Mouse (Mus musculus) kidney, postnatal 14 days (tissue): ENCODE results near the gene Rpl27a.
A peak's percentile ranks its signal among the peaks of the same experiment; 100 is the strongest.

Experiments
- DNase-seq: peaks from one replicate; pipeline ENCODE4 v3.0.0; 2022; ENCODE audit warnings: mixed read lengths

The Rpl27a gene

DNA sequence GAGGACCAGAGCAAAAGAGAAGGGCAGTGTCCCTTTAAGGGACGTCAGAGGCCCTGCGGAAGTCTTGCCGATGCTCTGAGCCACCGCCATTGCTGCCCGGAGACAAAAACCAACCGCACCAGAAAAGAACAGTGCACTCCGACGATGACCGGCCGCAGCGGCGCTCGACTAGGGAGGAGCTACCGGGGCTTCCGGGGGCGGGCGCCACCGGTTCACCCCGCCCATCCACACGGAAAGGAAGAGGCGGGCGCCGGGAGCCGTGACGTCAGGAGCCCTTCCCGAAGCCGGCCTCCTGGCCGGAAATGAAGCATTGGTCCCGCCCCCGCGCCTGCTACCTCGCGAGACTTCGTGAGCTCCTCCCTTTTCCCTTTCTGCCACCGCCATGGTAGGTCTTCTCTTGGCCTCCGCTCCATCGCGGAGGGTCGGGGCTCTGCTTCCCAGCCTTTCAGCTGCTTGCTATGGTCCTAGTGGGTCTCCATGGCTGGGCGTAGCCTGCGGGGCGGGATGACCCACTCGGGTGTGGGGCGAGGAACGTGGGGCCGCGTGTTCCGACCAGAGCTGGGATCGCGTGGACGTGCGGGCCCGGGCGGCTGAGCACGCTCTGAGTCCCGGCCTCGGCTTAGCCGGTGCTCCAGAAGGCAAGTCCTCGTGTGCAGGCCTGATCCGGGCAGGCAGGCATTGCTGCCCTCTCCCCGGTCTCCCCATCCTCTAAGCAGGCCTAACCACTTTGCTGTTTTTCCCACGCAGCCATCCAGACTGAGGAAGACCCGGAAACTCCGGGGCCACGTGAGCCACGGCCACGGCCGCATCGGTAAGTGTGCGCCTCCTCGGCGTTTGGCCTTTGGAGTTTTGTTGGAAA lies at the start of gene Rpl27a:
Gene Rpl27a, plus strand, starts transcription at position 310 of the 859 bp plus-strand sequence.
- peak; percentile 99 for DNase-seq

DNA sequence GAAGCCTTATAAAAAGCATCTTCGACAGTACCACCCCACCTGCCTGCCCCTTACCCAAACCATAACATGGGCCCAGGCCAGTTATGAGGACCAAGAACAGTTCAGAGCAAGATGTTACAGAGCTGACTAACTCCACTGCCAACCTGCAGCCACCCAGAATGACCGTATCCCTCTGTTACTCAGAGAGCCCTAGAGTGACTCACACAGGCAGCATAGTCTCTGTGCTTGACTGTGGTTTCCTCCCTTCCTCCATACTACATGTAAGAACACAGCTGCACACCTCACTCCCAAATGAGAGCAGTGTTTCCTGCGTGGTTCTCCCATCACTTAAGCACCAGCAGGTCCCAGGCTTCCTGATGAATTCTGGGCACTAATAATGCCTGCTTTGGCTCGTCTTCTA lies 48.2 kb upstream of the Rpl27a start:
- no peak for DNase-seq

DNA sequence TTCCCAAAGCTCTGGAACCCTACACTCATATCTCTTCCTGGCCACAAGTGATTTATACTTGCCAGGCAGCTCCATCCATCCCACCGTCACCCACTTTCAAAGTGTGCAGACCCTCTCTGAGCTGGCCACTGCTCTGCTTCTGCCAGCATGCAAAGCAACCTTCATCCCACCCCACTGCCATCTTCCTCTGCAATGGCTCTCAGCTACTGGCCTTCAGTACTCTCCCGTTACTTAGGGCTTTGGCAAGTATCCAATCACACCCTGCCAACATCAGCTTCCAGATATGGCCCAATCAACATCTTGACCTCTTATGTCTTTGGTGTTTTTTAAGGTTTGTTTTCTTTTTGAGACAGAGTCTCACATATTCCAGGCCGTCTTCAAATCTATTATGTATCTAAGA lies 41.0 kb upstream of the Rpl27a start:
- DNase-seq: no peak

DNA sequence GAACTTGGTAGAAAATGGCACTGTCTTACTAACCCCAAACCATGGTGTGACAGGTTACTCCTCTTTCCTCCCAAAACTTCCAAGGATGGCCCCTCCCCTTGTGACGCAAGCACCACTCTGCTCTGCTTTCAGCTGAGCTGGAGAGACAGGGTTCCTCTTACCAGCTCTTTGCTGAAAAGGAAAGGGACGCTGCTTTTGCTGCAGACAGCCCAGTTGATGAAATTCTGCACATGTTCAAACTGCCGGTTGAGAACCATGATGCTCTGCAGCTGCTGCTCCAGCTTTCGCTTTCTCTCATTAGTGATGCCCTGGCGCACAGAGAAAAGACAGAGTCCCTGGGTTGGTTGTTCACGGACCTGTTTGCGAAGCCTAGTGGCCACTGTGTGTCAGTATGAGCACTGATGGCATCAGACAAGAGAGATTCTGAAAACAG lies 38.2 kb upstream of the Rpl27a start:
- peak; percentile 28 for DNase-seq

DNA sequence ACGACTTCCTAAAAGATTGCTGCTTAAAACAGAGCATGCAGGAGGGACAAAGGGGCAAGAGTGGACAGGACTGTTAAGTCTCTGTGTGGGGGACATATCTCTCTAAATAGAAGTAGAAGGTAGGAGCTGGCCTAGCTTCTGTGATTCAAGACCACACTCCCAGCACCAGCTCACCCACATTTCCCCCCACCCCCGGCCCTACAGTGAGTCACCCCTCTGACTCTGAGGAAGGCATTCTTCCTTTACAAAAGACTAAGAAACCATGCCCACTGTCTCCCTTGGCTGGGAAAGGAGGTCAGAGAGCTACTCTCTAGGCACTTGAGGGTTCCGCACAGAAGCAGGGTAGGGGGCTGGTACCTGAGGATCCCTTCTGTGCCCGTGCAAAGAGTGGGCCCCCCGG lies 34.7 kb upstream of the Rpl27a start:
- no peak for DNase-seq

DNA sequence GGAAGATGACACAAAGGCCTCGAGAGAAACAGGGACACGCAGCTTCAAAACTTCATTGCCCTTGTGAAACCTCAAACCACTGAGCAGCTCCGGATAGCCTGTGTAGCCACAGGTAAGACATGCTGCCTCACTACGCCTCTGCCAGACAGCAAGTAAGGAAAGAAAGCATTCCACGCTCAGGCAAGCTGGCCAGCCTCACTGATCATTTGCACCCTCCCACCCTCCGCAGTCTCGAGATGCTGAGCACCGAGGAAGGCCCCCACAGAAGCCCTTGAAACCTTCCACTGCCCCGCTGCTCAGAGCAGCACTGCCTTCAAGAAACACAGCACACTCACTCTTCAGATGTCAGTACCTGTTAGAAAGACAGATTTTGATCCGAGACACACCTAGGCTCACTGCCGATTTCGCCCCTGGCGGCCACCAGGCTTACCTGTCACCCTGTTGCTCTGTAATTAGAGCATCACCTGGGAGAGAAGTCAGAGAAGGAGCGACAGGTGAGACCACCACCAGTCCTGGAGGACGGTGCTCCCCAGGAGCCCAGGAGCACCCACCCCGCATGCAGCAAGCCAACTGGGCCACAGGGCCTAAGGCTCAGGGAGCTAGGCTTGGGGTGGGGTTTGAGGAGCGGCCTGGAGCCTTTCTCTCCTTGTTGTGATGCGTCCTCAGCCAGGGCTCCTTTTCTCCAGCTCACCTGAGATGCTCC lies 26.2 kb upstream of the Rpl27a start:
- no peak for DNase-seq

DNA sequence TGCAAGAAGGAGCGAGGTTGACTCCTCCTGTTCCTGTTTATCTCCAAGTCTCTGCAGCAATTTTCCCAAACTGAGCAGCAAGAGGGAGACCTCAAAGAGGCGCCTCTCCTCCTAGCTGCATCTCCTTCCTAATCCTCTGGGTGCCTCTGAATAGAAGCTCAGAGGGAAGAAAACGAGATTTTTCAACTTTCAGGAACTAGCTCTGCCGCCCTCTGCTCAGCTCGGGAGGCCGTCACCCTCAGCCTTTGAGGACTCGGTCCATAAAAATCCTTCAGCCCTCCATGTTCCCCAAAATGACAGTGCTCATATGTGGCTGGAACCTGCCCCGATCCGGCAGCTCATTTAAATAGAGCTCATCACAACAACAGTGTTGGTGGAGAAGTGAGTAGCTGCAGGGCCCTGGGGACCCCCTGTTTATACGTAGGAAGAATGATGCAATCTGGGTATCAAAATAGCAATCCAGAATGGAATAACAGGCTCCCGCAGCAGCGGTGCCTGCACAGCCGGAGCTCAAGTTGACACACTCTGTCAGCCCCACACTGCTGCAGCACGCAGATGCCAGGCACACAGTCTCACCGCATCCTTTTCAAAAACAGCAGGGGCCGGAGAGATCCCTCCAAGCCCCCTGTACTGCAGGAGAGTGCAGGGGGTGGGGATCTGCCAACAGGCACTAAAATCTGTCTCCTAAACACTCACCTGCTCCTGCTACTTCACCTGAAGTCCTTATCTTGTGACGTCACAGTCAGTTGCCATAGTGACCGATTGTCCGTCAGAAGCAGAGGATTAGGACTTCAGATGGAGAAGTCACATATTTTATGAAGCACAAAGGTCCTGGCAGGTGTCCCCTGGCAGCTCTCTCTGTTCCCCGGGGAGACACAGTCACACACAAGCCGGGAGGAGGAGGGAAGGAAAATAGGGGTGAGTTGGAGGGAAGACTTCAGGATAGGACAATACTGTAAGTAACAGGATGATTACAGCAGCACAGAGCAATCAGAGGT lies 25.3 kb upstream of the Rpl27a start:
- no peak for DNase-seq

- DNase-seq: no peak
These were observed 21.4 kb upstream of the Rpl27a start for GRCm38 (mm10) chr7:109497507-109497906.

- DNase-seq: no peak
These were observed 11.8 kb upstream of the Rpl27a start for GRCm38 (mm10) chr7:109507119-109507518.

DNA sequence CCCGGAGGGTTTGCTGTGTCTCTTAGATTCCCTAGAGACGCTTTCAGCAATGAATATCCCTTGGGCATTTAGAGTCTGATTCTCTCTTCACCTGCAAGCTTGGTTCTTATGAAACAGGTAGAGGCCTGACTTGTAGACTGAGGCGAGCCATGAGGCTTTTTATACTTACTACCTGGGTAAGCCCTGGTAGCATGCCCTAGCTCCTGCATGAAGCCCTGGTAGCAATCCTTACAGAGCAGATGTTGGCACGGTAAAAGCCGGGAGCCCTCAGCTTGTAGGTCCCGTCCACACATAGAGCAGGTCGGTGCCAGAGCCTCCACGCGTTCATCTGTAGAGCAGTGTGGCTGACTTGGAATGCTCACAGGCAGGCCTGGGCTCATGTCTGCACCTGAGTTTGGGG lies 11.4 kb upstream of the Rpl27a start:
- no peak for DNase-seq

DNA sequence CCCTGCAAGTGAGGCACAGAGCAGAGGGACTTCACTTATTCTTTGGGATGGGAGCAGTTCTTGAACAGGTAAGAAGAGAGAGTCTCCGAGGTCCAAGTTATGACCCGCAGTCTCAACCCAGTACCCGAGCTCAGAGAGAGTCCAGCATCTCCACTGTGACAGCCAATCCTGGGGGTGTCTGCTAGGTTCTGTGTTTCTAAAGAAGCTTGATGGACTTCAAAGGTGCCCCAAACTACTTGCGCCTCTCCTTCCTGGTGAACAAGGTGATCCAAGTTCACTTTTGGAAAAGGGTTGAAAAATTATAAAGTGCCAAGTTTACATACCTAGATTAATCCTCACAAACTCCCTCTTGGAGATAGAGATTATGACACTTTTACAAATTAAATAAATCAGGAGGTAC lies 10.9 kb upstream of the Rpl27a start, which contains the start of gene Trim66:
Gene Trim66, minus strand, starts transcription at position 101 of the 400 bp plus-strand sequence.
- DNase-seq: no peak

DNA sequence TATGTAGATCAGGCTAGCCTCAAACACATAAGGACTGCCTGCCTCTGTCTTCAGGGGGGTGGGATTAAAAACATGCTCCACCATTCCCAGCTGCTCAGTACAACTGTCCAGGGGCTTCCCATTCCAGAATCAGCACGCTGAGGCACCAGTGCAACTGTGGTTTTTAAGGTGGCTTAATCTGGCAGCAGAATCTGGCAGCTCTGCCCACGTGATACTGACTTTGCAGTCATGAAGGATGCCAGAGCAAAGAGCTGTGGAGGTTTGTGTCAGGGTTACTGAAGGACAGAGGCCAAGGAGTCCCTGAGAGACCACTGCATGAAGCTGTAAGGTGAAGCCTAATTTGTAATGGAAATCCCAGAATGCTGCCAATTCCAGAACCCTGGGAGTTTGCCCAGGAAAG lies 8.1 kb upstream of the Rpl27a start:
- DNase-seq: no peak

GRCm38 (mm10) chr7:109511838-109512237 lies 7.1 kb upstream of the Rpl27a start:
- DNase-seq: no peak

GRCm38 (mm10) chr7:109516500-109516899 lies 2.4 kb upstream of the Rpl27a start:
- DNase-seq: no peak

DNA sequence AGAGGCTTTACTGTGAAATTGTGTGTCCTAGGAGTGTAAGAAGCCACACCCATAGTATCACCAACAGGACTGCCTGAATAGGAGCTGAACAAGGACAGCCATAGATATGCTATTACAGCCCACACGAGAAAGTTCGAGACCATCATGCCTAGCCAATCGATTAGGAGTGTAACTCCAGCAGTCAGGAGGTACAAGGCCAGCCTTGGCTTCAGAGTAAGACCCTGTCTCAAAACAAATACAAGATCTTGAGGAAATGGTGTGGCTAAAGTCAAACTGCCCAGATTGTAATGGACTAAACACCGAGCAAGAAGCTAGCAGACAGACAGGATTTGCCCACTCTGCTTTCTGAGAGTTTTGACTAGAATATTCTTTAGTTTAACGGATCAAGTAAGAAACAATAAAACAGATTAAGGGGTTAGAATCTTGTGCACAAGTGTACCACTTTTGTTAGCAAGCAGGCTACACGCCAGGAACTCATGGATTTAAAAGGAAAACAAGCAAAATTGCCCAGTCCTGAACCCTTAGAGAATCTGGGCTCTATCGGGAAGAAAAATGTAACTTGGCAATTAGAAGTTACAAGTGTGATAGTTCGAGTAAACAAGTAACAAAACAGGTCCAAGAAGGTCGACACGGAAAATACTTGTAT lies 788 bp upstream of the Rpl27a start:
- no peak for DNase-seq

GRCm38 (mm10) chr7:109519936-109520335 lies 989 bp downstream of the Rpl27a start:
- DNase-seq: no peak

GRCm38 (mm10) chr7:109522084-109522483 lies 3.1 kb downstream of the Rpl27a start:
- no peak for DNase-seq

GRCm38 (mm10) chr7:109523304-109523703 lies 4.4 kb downstream of the Rpl27a start:
- no peak for DNase-seq

GRCm38 (mm10) chr7:109523741-109524441 lies 4.9 kb downstream of the Rpl27a start:
- no peak for DNase-seq

DNA sequence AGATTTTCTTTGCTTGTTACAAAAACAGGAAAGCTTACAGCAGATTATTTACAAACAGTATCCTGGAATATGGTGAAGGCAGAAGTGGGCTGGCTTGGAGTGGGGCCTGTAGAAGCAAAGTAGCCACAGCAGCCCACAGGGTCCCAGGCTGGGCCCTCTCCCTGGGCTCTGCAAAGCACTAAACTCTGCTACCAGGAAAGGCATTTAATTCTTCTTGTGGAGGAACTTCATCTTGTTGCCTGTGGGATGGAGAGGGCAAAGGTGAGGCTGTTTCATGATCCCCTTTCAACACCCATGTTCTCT lies 5.4 kb downstream of the Rpl27a start:
- no peak for DNase-seq

GRCm38 (mm10) chr7:109524763-109525162 lies 5.8 kb downstream of the Rpl27a start:
- DNase-seq: no peak
